Mouse (Mus musculus) kidney, adult 9 months (tissue): ENCODE measurements at regions not wholly inside any gene's neighbourhood (a gene's known extent, or its start where the extent isn't known, plus 50 kb on each side); places are given as distances from the start of the nearest gene placed in this dataset.

Experiments used
- DNase-seq: peaks from one replicate; pipeline ENCODE4 v3.0.0; 2022

GRCm38 (mm10) chr6:94760629-94761111 lies 60.7 kb upstream of the Lrig1 start:
- DNase-seq: no peak

GRCm38 (mm10) chr6:94759649-94760048 lies 59.7 kb upstream of the Lrig1 start:
- DNase-seq: no peak

- no peak for DNase-seq
Measured at GRCm38 (mm10) chr6:94756006-94756405, 56.0 kb upstream of the Lrig1 start.

GRCm38 (mm10) chr6:94755297-94755831 lies 55.4 kb upstream of the Lrig1 start:
- DNase-seq: no peak

- DNase-seq: no peak
Measured at GRCm38 (mm10) chr6:94754522-94754921, 54.6 kb upstream of the Lrig1 start.

- no peak for DNase-seq
Measured at GRCm38 (mm10) chr6:94751101-94751440, 51.1 kb upstream of the Lrig1 start.

GRCm38 (mm10) chr6:94750228-94751100 lies 50.5 kb upstream of the Lrig1 start:
- DNase-seq: no peak
